Mouse (Mus musculus) kidney, embryonic 15.5 days (tissue): ENCODE results near the gene Hoxd4. TPM values are rescaled to one million over a fixed set of nuclear protein-coding genes. Genes with fewer than 3 reads are reported as not detected.

ENCODE experiments used
- ATAC-seq: fragments of 200-750 bp; cut with Nextera tagmentation; replicated peaks from 2 replicates; pipeline ENCODE4 v1.8.0; 2017; ENCODE audit warnings: moderate TSS enrichment; ENCODE audit not compliant: low FRiP score
- H3K27ac ChIP-seq: fragments of 300-500 bp; sonication (generic); 2 replicates; pipeline ENCODE4 v1.5.1; 2015; ENCODE audit warnings: mild to moderate bottlenecking, inconsistent platforms
- H3K27me3 ChIP-seq: fragments of 300-500 bp; sonication (generic); 2 replicates; pipeline ENCODE4 v1.6.1; 2015; ENCODE audit warnings: inconsistent platforms
- H3K36me3 ChIP-seq: fragments of 300-500 bp; sonication (generic); 2 replicates; pipeline ENCODE4 v1.6.1; 2015; ENCODE audit warnings: inconsistent platforms
- H3K4me1 ChIP-seq: fragments of 300-500 bp; sonication (generic); 2 replicates; pipeline ENCODE4 v1.6.1; 2015; ENCODE audit warnings: inconsistent platforms
- H3K4me2 ChIP-seq: fragments of 300-500 bp; sonication (generic); 2 replicates; pipeline ENCODE4 v1.6.1; 2015; ENCODE audit warnings: moderate library complexity, mild to moderate bottlenecking, inconsistent platforms
- H3K4me3 ChIP-seq: fragments of 300-500 bp; sonication (generic); replicated peaks from 2 replicates; pipeline ENCODE4 v1.5.1; 2015; ENCODE audit warnings: mild to moderate bottlenecking, inconsistent platforms
- H3K9ac ChIP-seq: fragments of 300-500 bp; sonication (generic); 2 replicates; pipeline ENCODE4 v1.6.1; 2015; ENCODE audit warnings: mild to moderate bottlenecking, inconsistent platforms
- H3K9me3 ChIP-seq: fragments of 300-500 bp; sonication (generic); replicated peaks from 2 replicates; pipeline ENCODE4 v1.6.1; 2016; ENCODE audit warnings: inconsistent platforms
- WGBS: fragments of 180-500 bp; shearing (Covaris S2); methylation state at CpG from one replicate; pipeline ENCODE4 v1.1.7; 2015; ENCODE audit warnings: mixed read lengths; 5-methylcytosine and 5-hydroxymethylcytosine counted together
- polyA plus RNA-seq: library from polyadenylated mRNA; unstranded; fragments of >200 nt; fragmentation: Nextera tagmentation; extraction: Ambion mirVana; gene quantifications from 2 replicates; pipeline ENCODE4 v1.2.1, GENCODE M21; 2015

Hoxd4 gene
- polyA plus RNA-seq, 1 experiment from 2014 or later: 5.6 TPM

DNA sequence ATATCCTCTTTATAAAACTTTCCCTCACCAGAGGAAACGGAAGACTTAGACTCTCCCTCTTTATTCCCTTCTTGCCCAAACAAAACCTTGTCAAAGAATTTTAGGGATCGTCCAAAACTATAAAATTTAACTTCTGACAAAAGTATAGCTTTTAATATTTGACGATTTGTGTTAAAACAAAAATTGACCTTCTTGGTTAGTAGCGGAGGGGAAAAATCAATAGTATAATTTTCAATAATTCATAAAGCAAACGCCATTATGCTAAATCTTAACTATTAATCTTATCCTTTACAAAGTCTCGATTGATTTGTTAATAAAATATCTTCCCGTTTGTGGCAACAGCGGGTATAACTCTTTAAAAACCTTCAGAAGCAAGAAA lies 21.4 kb upstream of the Hoxd4 start:
- Histone ChIP-seq H3K27ac (peak overlapping the region; percentile 86), H3K4me2 (peak overlapping the region; percentile 80)
- ATAC-seq: no peak

DNA sequence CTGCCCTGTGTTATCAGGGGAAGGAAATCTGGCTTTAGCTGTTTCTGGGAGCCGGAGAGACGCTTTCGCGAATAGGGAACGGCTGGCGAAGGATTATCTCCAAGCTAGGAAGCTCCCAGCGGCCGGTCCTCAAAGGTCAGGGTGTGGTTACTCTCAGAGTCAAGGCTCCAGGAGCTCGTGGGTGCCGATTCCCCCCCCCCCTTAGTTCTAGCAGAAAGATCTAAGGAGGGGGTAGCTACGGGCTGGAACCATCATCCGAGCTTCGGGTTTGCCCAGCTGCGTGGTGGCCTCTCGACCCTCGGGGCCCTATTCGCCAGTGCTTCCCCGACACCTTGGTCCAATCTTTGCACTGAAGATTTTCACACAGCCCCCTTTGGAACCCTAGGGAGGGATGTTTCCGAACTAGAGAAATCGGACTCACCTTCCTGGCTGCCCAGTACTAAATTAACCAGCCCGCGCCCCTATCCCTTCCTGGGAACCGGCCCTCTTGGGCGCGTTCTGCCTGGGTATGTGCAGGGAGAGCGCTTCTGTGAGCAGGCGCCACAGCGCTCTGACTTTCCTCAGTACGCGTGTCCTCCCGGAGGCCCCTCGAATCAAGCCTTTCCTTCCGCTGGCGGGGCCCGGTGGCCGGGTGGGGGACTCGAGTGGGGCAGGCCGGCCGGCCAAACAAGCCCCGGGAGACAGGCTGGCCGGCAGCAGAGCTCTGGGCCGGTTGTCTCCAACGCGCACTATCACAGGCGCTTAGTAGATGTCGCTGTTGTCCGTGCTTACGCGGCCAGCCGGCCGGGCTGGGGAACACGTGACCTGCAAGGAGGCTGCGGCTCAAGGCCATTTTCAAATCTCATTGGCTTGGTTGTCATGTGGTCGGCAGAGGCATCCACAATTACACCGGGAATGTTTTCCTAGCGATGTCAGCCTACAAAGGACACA lies 20.4 kb upstream of the Hoxd4 start, which contains the start of gene Hoxd10:
Gene Hoxd10 (plus strand): TSS at position 903 of the 930 bp plus-strand sequence.
- H3K4me2 ChIP-seq: peak within 1 kb of the TSS; percentile 80
- H3K4me1 ChIP-seq: peaks cover 49% of the 10 kb centered on the region
- H3K4me3 ChIP-seq: peak within 1 kb of the TSS; percentile 70
- peak within 1 kb of the TSS; percentile 95 for H3K27ac ChIP-seq
- ATAC-seq: peak; percentile 93
- no peaks in the 10 kb centered on the region for H3K36me3 ChIP-seq
- H3K9me3 ChIP-seq: no peaks in the 10 kb centered on the region
- WGBS: under 1% methylated on average over 56 of the region's 56 CpGs
- H3K27me3 ChIP-seq: peaks cover 22% of the 10 kb centered on the region; the same call in 1 of the 2 replicates
- H3K9ac ChIP-seq: peak within 1 kb of the TSS; percentile 74

More for the DNA sequence above, 21.4 kb upstream of the Hoxd4 start:
- H3K36me3 ChIP-seq: no peaks in the 10 kb centered on the region
- H3K4me3 ChIP-seq: peak overlapping the region; percentile 70
- H3K9ac ChIP-seq: peak overlapping the region; percentile 74
- 5% methylated on average over 8 of the region's 8 CpGs for WGBS
- H3K4me1 ChIP-seq: peaks cover 39% of the 10 kb centered on the region
- H3K9me3 ChIP-seq: no peaks in the 10 kb centered on the region
- H3K27me3 ChIP-seq: peaks cover 22% of the 10 kb centered on the region

DNA sequence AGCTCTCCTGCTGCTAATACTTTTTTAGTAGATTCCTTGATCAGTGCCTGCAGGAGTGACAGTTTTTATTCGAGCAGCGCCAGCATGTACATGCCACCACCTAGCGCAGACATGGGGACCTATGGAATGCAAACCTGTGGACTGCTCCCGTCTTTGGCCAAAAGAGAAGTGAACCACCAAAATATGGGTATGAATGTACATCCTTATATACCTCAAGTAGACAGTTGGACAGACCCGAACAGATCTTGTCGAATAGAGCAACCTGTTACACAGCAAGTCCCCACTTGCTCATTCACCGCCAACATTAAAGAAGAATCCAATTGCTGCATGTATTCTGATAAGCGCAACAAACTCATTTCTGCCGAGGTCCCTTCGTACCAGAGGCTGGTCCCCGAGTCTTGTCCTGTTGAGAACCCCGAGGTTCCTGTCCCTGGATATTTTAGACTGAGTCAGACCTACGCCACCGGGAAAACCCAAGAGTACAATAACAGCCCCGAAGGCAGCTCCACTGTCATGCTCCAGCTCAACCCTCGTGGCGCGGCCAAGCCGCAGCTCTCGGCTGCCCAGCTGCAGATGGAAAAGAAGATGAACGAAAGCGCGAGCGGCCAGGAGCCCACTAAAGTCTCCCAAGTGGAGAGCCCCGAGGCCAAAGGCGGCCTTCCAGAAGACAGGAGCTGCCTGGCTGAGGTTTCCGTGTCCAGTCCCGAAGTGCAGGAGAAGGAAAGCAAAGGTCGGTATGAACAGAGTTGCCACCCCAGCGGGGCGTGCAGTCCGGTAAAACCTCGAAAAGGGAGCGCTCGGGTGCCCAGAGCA lies 19.5 kb upstream of the Hoxd4 start:
- peaks cover 20% of the 10 kb centered on the region; the same call in 1 of the 2 replicates for H3K27me3 ChIP-seq
- peak overlapping the region; percentile 80 for H3K4me2 ChIP-seq
- H3K36me3 ChIP-seq: no peaks in the 10 kb centered on the region
- ATAC-seq: peak; percentile 16; the same call in 1 of the 2 replicates
- no peaks in the 10 kb centered on the region for H3K9me3 ChIP-seq
- H3K4me1 ChIP-seq: peaks cover 57% of the 10 kb centered on the region
- WGBS: 2% methylated on average over 35 of the region's 35 CpGs
- H3K9ac ChIP-seq: peak overlapping the region; percentile 74
- peak overlapping the region; percentile 95 for H3K27ac ChIP-seq
- peak overlapping the region; percentile 70 for H3K4me3 ChIP-seq

DNA sequence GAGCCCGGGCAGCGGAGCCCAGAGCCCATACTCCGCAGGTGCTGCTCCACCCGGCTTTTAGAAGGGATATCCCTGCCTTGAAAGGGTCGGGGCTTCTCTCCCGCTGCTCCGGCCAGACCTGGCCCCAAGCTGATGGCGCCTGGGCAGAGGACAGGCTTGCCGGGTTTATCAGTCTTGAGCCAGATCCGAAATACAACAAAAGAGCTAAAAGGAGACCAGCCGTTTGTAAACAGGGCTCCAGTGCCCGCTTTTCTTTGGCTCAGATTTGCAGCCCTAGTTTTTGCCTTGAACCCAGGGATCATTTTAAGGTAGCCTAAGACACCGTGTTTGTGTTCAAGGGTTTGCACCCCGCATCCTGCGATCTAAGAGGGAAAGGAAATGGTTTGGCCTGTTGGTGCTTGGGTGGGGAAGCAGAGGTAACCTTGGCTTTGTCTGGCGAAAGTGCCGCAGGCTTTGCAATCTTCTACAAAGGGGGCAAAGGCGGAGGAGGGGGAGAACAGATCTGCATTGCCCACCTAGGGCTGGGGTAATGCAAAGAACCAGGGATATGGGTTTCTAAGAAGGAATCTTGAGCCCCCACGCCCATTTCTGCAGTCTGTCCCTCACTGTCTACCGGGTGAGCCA lies 18.8 kb upstream of the Hoxd4 start:
- Histone ChIP-seq H3K4me2 (peak overlapping the region; percentile 80), H3K27me3 (peaks cover 16% of the 10 kb centered on the region; the same call in 1 of the 2 replicates), H3K9ac (peak overlapping the region; percentile 74), H3K27ac (peak overlapping the region; percentile 95), H3K9me3 (no peaks in the 10 kb centered on the region), H3K4me1 (peaks cover 54% of the 10 kb centered on the region), H3K36me3 (no peaks in the 10 kb centered on the region), H3K4me3 (peak overlapping the region; percentile 70)
- WGBS: 4% methylated on average over 20 of the region's 20 CpGs
- ATAC-seq: no peak

DNA sequence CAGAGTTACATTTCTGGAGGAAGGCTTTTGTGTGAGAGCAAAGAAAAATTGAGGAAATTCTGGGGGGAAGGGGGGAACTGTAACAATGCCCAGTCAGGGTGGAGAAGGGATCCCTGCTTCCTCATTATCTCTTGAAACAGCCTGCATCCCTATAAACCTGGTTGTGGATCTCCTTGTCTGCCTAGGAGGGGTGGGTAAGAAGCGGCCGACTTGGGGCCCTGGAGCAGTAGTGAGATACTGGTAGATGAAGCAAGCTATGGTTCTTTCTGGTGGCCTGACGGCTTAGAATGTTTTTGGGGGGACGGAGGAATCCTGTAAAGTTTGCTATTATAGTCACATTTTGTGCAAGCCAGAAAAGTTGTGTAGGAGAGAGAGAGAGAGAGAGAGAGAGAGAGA lies 18.3 kb upstream of the Hoxd4 start:
- Histone ChIP-seq H3K4me2 (peak overlapping the region; percentile 80), H3K4me1 (peaks cover 56% of the 10 kb centered on the region), H3K4me3 (peak overlapping the region; percentile 70), H3K9ac (peak overlapping the region; percentile 74), H3K9me3 (no peaks in the 10 kb centered on the region), H3K27ac (peak overlapping the region; percentile 95), H3K27me3 (peaks cover 14% of the 10 kb centered on the region; the same call in 1 of the 2 replicates), H3K36me3 (no peaks in the 10 kb centered on the region)
- WGBS: 16% methylated on average over 4 of the region's 4 CpGs
- no peak for ATAC-seq

DNA sequence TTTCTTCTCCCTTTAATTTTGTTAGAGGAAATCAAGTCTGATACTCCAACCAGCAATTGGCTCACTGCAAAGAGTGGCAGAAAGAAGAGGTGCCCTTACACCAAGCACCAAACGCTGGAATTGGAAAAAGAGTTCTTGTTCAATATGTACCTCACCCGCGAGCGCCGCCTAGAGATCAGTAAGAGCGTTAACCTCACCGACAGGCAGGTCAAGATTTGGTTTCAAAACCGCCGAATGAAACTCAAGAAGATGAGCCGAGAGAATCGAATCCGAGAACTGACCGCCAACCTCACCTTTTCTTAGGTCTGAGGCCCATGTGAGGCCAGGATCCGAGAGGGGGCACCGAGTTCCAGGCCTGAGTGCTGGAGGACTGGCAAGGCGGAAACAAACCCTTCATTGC lies 17.7 kb upstream of the Hoxd4 start:
- Histone ChIP-seq H3K4me2 (peak overlapping the region; percentile 80), H3K4me3 (peak overlapping the region; percentile 70), H3K27me3 (peaks cover 14% of the 10 kb centered on the region; the same call in 1 of the 2 replicates)

DNA sequence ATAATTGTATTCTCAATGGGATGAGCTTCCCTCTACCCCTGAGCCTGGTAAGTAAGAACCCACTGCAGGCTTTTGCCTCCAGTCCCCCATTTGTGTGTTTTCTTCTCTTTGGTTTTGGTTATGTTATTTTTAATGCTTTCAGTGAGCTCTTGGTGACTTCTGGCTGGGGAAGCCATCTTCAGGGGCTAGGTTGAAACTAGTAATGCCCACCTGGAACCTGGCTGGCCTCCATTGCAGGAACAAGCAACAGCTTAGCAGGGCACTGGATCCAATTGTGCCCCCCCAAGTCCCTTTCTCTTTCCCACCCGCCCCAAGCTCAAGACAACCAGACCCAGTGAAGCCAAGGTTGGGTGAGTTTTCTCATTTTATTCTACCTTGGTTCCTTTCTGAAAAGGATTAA lies 16.3 kb upstream of the Hoxd4 start:
- peak overlapping the region; percentile 70 for H3K4me3 ChIP-seq
- peak overlapping the region; percentile 80 for H3K4me2 ChIP-seq
- no peak for ATAC-seq
- H3K9me3 ChIP-seq: no peaks in the 10 kb centered on the region
- peak overlapping the region; percentile 31; the same call in 1 of the 2 replicates for H3K9ac ChIP-seq
- H3K36me3 ChIP-seq: no peaks in the 10 kb centered on the region
- peaks cover 70% of the 10 kb centered on the region for H3K4me1 ChIP-seq
- H3K27ac ChIP-seq: peak overlapping the region; percentile 96
- 31% methylated on average over 1 of the region's 1 CpGs for WGBS
- peaks cover 17% of the 10 kb centered on the region; the same call in 1 of the 2 replicates for H3K27me3 ChIP-seq

More for the DNA sequence above, 17.7 kb upstream of the Hoxd4 start:
- Histone ChIP-seq H3K27ac (peak overlapping the region; percentile 95), H3K36me3 (no peaks in the 10 kb centered on the region), H3K4me1 (peaks cover 58% of the 10 kb centered on the region), H3K9me3 (no peaks in the 10 kb centered on the region), H3K9ac (peak overlapping the region; percentile 74)
- ATAC-seq: no peak
- 8% methylated on average over 16 of the region's 16 CpGs for WGBS

DNA sequence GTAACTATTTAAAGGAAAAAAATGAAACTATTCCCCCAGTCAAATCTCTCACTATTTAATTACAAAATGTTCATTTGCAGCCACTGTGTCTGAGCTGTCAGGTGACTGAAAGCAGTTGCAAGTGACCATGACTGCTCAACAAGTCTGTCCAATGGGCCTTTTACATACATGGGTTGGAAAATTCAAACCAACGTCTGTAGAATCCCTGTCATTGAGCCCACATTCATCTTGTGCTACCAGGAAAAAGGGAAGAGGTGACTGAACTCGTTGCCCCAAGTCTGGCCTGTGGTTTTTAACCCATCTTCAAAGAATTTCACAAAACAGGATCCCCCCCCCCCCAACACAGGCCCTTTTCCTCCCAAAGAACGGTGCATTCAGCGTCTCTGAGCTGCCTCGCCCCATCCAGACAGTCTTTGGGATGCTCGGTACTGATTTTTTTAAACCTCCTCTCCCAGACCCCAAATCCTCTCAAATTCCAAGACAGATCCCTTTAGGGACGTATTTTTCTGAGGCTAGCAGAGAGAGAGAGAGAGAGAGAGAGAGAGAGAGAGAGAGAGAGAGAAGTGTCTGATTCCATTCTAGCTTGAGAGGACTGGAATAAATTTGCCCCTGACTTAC lies 15.8 kb upstream of the Hoxd4 start:
- ATAC-seq: no peak
- peak overlapping the region; percentile 96 for H3K27ac ChIP-seq
- 30% methylated on average over 7 of the region's 7 CpGs for WGBS
- peak overlapping the region; percentile 70 for H3K4me3 ChIP-seq
- no peaks in the 10 kb centered on the region for H3K36me3 ChIP-seq
- H3K9ac ChIP-seq: peak overlapping the region; percentile 48
- no peaks in the 10 kb centered on the region for H3K9me3 ChIP-seq
- H3K4me2 ChIP-seq: peak overlapping the region; percentile 80
- H3K27me3 ChIP-seq: peaks cover 20% of the 10 kb centered on the region; the same call in 1 of the 2 replicates
- peaks cover 74% of the 10 kb centered on the region for H3K4me1 ChIP-seq

DNA sequence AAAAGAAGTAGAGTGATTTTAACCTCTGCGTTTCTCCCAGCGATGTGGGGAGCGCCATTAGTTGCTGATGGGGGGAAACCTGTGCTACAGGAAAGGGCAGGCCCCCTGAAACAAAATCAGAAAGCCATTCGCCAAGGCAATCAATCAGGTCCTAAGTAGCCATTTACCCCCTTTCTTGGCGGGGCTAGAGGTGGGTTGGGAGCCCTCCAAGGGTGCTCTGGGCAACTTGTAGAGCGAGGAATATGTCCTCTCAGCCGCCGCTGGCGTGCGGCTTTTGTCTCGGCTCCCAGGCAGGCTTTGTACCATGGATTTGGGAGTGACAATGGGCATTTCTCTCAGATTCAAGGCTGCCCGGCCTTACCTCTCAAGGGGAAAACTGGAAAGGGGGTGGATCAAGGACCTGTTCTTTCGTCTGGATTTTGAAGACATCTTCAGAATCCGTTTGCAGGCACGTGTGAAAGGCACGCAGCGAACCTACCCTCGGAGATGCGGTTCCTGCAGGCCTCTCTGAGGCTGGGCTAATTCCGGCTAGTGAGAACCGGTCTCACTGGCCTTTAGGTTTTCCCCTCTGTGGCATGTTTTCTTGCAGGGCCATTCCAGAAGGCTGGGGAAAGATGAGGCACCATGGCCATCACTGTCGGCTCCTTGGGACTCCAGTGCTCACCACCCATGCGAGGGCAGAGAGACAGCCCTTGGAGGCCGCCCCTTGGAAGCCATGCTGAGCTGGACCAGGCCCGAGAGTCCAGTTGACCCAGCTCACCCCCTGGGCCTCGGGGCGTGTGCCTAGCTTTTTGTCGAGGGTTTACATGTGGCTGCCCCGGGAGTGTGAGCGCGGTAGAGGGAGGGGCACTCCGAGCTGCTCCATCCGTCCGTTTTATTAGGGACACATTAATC lies 15.0 kb upstream of the Hoxd4 start:
- Histone ChIP-seq H3K9me3 (no peaks in the 10 kb centered on the region), H3K9ac (peak overlapping the region; percentile 48), H3K4me2 (peak overlapping the region; percentile 80), H3K27ac (peak overlapping the region; percentile 96), H3K36me3 (no peaks in the 10 kb centered on the region), H3K27me3 (peaks cover 20% of the 10 kb centered on the region; the same call in 1 of the 2 replicates), H3K4me3 (peak overlapping the region; percentile 70), H3K4me1 (peaks cover 72% of the 10 kb centered on the region)
- WGBS: 11% methylated on average over 34 of the region's 34 CpGs
- ATAC-seq: peak; percentile 49

DNA sequence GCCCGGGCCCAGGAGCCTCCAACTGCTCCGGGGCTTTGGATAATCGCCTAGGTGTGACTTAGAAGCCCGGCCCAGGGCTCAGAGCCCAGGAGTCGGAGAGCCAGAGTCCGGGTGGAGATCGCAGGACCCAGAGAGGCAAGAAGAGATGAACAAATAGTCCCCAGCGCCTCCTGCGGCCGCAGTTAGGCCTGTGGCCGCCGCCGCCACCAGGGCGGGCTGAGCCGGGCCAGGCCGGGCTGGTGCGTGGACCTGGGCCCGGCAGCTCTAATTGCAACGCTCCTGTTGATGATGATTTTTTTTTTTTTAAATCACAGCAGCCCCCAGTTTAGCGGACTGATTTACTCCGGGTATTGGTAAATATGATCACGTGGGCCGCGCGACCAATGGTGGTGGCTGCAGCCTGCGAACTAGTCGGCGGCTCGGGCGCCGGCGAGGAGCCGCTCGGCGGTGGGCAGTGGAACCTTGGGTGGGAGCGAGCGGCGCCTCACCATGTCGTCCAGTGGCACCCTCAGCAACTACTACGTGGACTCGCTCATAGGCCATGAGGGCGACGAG lies 14.1 kb upstream of the Hoxd4 start, which contains the start of gene Hoxd9:
Gene Hoxd9 (plus strand): TSS at position 161 of the 555 bp plus-strand sequence.
- H3K9me3 ChIP-seq: no peaks in the 10 kb centered on the region
- ATAC-seq: peak; percentile 49
- H3K4me1 ChIP-seq: peaks cover 67% of the 10 kb centered on the region
- under 1% methylated on average over 43 of the region's 43 CpGs for WGBS
- H3K36me3 ChIP-seq: no peaks in the 10 kb centered on the region
- H3K4me3 ChIP-seq: peak within 1 kb of the TSS; percentile 70
- peaks cover 20% of the 10 kb centered on the region; the same call in 1 of the 2 replicates for H3K27me3 ChIP-seq
- H3K27ac ChIP-seq: peak within 1 kb of the TSS; percentile 96
- peak within 1 kb of the TSS; percentile 94 for H3K9ac ChIP-seq
- peak within 1 kb of the TSS; percentile 80 for H3K4me2 ChIP-seq
